Mouse (Mus musculus) kidney, embryonic 15.5 days (tissue): Measurements from ENCODE around the gene Snupn. TPM values are rescaled to one million over a fixed set of nuclear protein-coding genes. Genes with fewer than 3 reads are reported as not detected.
"Not testable (repeated sequence)": the region's sequence is repeated elsewhere in the genome, so short reads cannot be mapped to it uniquely, and the experiment has no call there.

Experiments
- ATAC-seq: fragments of 200-750 bp; cut with Nextera tagmentation; replicated peaks from 2 replicates; pipeline ENCODE4 v1.8.0; 2017; ENCODE audit warnings: moderate TSS enrichment; ENCODE audit not compliant: low FRiP score
- H3K27ac ChIP-seq: fragments of 300-500 bp; sonication (generic); 2 replicates; pipeline ENCODE4 v1.5.1; 2015; ENCODE audit warnings: mild to moderate bottlenecking, inconsistent platforms
- H3K27me3 ChIP-seq: fragments of 300-500 bp; sonication (generic); 2 replicates; pipeline ENCODE4 v1.6.1; 2015; ENCODE audit warnings: inconsistent platforms
- H3K36me3 ChIP-seq: fragments of 300-500 bp; sonication (generic); 2 replicates; pipeline ENCODE4 v1.6.1; 2015; ENCODE audit warnings: inconsistent platforms
- H3K4me1 ChIP-seq: fragments of 300-500 bp; sonication (generic); 2 replicates; pipeline ENCODE4 v1.6.1; 2015; ENCODE audit warnings: inconsistent platforms
- H3K4me2 ChIP-seq: fragments of 300-500 bp; sonication (generic); 2 replicates; pipeline ENCODE4 v1.6.1; 2015; ENCODE audit warnings: moderate library complexity, mild to moderate bottlenecking, inconsistent platforms
- H3K4me3 ChIP-seq: fragments of 300-500 bp; sonication (generic); replicated peaks from 2 replicates; pipeline ENCODE4 v1.5.1; 2015; ENCODE audit warnings: mild to moderate bottlenecking, inconsistent platforms
- H3K9ac ChIP-seq: fragments of 300-500 bp; sonication (generic); 2 replicates; pipeline ENCODE4 v1.6.1; 2015; ENCODE audit warnings: mild to moderate bottlenecking, inconsistent platforms
- H3K9me3 ChIP-seq: fragments of 300-500 bp; sonication (generic); replicated peaks from 2 replicates; pipeline ENCODE4 v1.6.1; 2016; ENCODE audit warnings: inconsistent platforms
- WGBS: fragments of 180-500 bp; shearing (Covaris S2); methylation state at CpG from one replicate; pipeline ENCODE4 v1.1.7; 2015; ENCODE audit warnings: mixed read lengths; 5-methylcytosine and 5-hydroxymethylcytosine counted together
- polyA plus RNA-seq: library from polyadenylated mRNA; unstranded; fragments of >200 nt; fragmentation: Nextera tagmentation; extraction: Ambion mirVana; gene quantifications from 2 replicates; pipeline ENCODE4 v1.2.1, GENCODE M21; 2015

The Snupn gene
- polyA plus RNA-seq, 1 experiment from 2014 or later, result 28.3 TPM

- H3K4me1 ChIP-seq, result no peaks in the 10 kb centered on the region
- H3K4me3 ChIP-seq, result no peak overlapping the region
- H3K27me3 ChIP-seq, result no peaks in the 10 kb centered on the region
- H3K9ac ChIP-seq, result no peak overlapping the region
- H3K36me3 ChIP-seq, result peaks cover 36% of the 10 kb centered on the region; the same call in 1 of the 2 replicates
- no peak for ATAC-seq
- no peak overlapping the region for H3K4me2 ChIP-seq
- H3K9me3 ChIP-seq, result no peaks in the 10 kb centered on the region
- 90% methylated on average over 6 of the region's 6 CpGs for WGBS
- no peak overlapping the region for H3K27ac ChIP-seq
Observed at GRCm38 (mm10) chr9:56980186-56980585, 29.5 kb downstream of the Snupn start.

- no peak overlapping the region for H3K4me3 ChIP-seq
- no peak overlapping the region for H3K27ac ChIP-seq
- H3K4me2 ChIP-seq, result no peak overlapping the region
- H3K36me3 ChIP-seq, result peaks cover 36% of the 10 kb centered on the region; the same call in 1 of the 2 replicates
- no peaks in the 10 kb centered on the region for H3K9me3 ChIP-seq
- H3K9ac ChIP-seq, result no peak overlapping the region
- H3K27me3 ChIP-seq, result no peaks in the 10 kb centered on the region
- no peaks in the 10 kb centered on the region for H3K4me1 ChIP-seq
- 63% methylated on average over 1 of the region's 1 CpGs for WGBS
- no peak for ATAC-seq
Observed at GRCm38 (mm10) chr9:56981502-56981901, 30.8 kb downstream of the Snupn start.

GRCm38 (mm10) chr9:56994286-56995197, 43.9 kb downstream of the Snupn start, which contains the start of gene Ptpn9:
Ptpn9 (plus strand) TSS chr9:56994923.
- Histone ChIP-seq H3K4me2 (peak within 1 kb of the TSS; percentile 63), H3K27ac (peak within 1 kb of the TSS; percentile 98), H3K27me3 (no peaks in the 10 kb centered on the region), H3K4me1 (peaks cover 15% of the 10 kb centered on the region), H3K9me3 (no peaks in the 10 kb centered on the region), H3K36me3 (no peaks in the 10 kb centered on the region), H3K9ac (peak within 1 kb of the TSS; percentile 91), H3K4me3 (peak within 1 kb of the TSS; percentile 96)
- 4% methylated on average over 57 of the region's 62 CpGs for WGBS
- peak; percentile 94 for ATAC-seq

- no peaks in the 10 kb centered on the region for H3K36me3 ChIP-seq
- peaks cover 15% of the 10 kb centered on the region for H3K4me1 ChIP-seq
- peak; percentile 71 for ATAC-seq
- H3K9ac ChIP-seq, result peak overlapping the region; percentile 91
- WGBS, result under 1% methylated on average over 72 of the region's 80 CpGs
- H3K27me3 ChIP-seq, result no peaks in the 10 kb centered on the region
- H3K4me2 ChIP-seq, result peak overlapping the region; percentile 63
- peak overlapping the region; percentile 98 for H3K27ac ChIP-seq
- H3K4me3 ChIP-seq, result peak overlapping the region; percentile 96
- H3K9me3 ChIP-seq, result no peaks in the 10 kb centered on the region
Observed at GRCm38 (mm10) chr9:56995198-56996027, 44.7 kb downstream of the Snupn start.

GRCm38 (mm10) chr9:56996028-56996346, 45.3 kb downstream of the Snupn start:
- no peaks in the 10 kb centered on the region for H3K36me3 ChIP-seq
- peak overlapping the region; percentile 96 for H3K4me3 ChIP-seq
- H3K27me3 ChIP-seq, result no peaks in the 10 kb centered on the region
- H3K9me3 ChIP-seq, result no peaks in the 10 kb centered on the region
- peak overlapping the region; percentile 63 for H3K4me2 ChIP-seq
- no peak for ATAC-seq
- under 1% methylated on average over 5 of the region's 5 CpGs for WGBS
- H3K27ac ChIP-seq, result peak overlapping the region; percentile 98
- peak overlapping the region; percentile 91 for H3K9ac ChIP-seq
- H3K4me1 ChIP-seq, result peaks cover 15% of the 10 kb centered on the region

- not testable (repeated sequence) for ATAC-seq, H3K9ac ChIP-seq, H3K36me3 ChIP-seq, H3K9me3 ChIP-seq, H3K27me3 ChIP-seq, H3K4me2 ChIP-seq, H3K4me3 ChIP-seq, H3K27ac ChIP-seq
- WGBS, result 68% methylated on average over 1 of the region's 1 CpGs
- H3K4me1 ChIP-seq, result peaks cover 15% of the 10 kb centered on the region
Observed at GRCm38 (mm10) chr9:56997206-56997605, 46.5 kb downstream of the Snupn start.

- 40% methylated on average over 4 of the region's 4 CpGs for WGBS
- Histone ChIP-seq H3K27me3 (no peaks in the 10 kb centered on the region), H3K9me3 (no peaks in the 10 kb centered on the region), H3K27ac (no peak overlapping the region), H3K36me3 (peaks cover 20% of the 10 kb centered on the region), H3K4me1 (peaks cover 2% of the 10 kb centered on the region; the same call in 1 of the 2 replicates), H3K9ac (no peak overlapping the region), H3K4me3 (no peak overlapping the region), H3K4me2 (no peak overlapping the region)
- no peak for ATAC-seq
Observed at GRCm38 (mm10) chr9:57003011-57003410, 52.3 kb downstream of the Snupn start.

- Histone ChIP-seq H3K9me3 (peaks cover 10% of the 10 kb centered on the region; the same call in 1 of the 2 replicates), H3K9ac (no peak overlapping the region), H3K4me3 (no peak overlapping the region), H3K4me2 (no peak overlapping the region), H3K27ac (no peak overlapping the region), H3K36me3 (peaks cover 28% of the 10 kb centered on the region), H3K4me1 (no peaks in the 10 kb centered on the region), H3K27me3 (no peaks in the 10 kb centered on the region)
- 69% methylated on average over 1 of the region's 1 CpGs for WGBS
- no peak for ATAC-seq
Observed at GRCm38 (mm10) chr9:57012393-57012792, 61.7 kb downstream of the Snupn start.

GRCm38 (mm10) chr9:57012895-57013294, 62.2 kb downstream of the Snupn start:
- Histone ChIP-seq H3K4me3 (no peak overlapping the region), H3K4me2 (no peak overlapping the region), H3K27ac (no peak overlapping the region), H3K27me3 (no peaks in the 10 kb centered on the region), H3K9ac (no peak overlapping the region), H3K9me3 (peaks cover 10% of the 10 kb centered on the region; the same call in 1 of the 2 replicates), H3K36me3 (peaks cover 23% of the 10 kb centered on the region), H3K4me1 (no peaks in the 10 kb centered on the region)
- ATAC-seq, result no peak
- WGBS, result 94% methylated on average over 4 of the region's 4 CpGs

GRCm38 (mm10) chr9:57013756-57014155, 63.1 kb downstream of the Snupn start:
- no peak overlapping the region for H3K4me3 ChIP-seq
- 56% methylated on average over 1 of the region's 1 CpGs for WGBS
- no peaks in the 10 kb centered on the region for H3K27me3 ChIP-seq

GRCm38 (mm10) chr9:57014766-57015165, 64.1 kb downstream of the Snupn start:
- H3K9ac ChIP-seq, result no peak overlapping the region
- no peaks in the 10 kb centered on the region for H3K4me1 ChIP-seq
- H3K27ac ChIP-seq, result no peak overlapping the region
- ATAC-seq, result no peak
- H3K4me3 ChIP-seq, result no peak overlapping the region
- H3K9me3 ChIP-seq, result peaks cover 10% of the 10 kb centered on the region; the same call in 1 of the 2 replicates
- H3K4me2 ChIP-seq, result no peak overlapping the region
- WGBS, result 74% methylated on average over 1 of the region's 1 CpGs
- H3K27me3 ChIP-seq, result no peaks in the 10 kb centered on the region
- H3K36me3 ChIP-seq, result peaks cover 20% of the 10 kb centered on the region

More at GRCm38 (mm10) chr9:57013756-57014155, 63.1 kb downstream of the Snupn start:
- Histone ChIP-seq H3K9me3 (peaks cover 10% of the 10 kb centered on the region; the same call in 1 of the 2 replicates), H3K27ac (no peak overlapping the region), H3K4me1 (no peaks in the 10 kb centered on the region), H3K36me3 (peaks cover 19% of the 10 kb centered on the region), H3K9ac (no peak overlapping the region), H3K4me2 (no peak overlapping the region)
- ATAC-seq, result no peak

- Histone ChIP-seq H3K4me3 (no peak overlapping the region), H3K4me1 (no peaks in the 10 kb centered on the region), H3K27me3 (no peaks in the 10 kb centered on the region), H3K9ac (no peak overlapping the region), H3K9me3 (peaks cover 10% of the 10 kb centered on the region; the same call in 1 of the 2 replicates), H3K36me3 (peaks cover 47% of the 10 kb centered on the region), H3K4me2 (no peak overlapping the region), H3K27ac (no peak overlapping the region)
- no peak for ATAC-seq
- WGBS, result 86% methylated on average over 1 of the region's 1 CpGs
Observed at GRCm38 (mm10) chr9:57017631-57018030, 67.0 kb downstream of the Snupn start.
